Mouse (Mus musculus) forebrain, embryonic 16.5 days (tissue): ENCODE measurements around the gene Apold1. TPM values are rescaled to one million over a fixed set of nuclear protein-coding genes. Genes with fewer than 3 reads are reported as not detected.

ENCODE experiments used
- polyA plus RNA-seq: library from polyadenylated mRNA; unstranded; fragments of >200 nt; fragmentation: Nextera tagmentation; extraction: Ambion mirVana; gene quantifications from 2 replicates; pipeline ENCODE4 v1.2.1, GENCODE M21; 2015

Gene Apold1
- polyA plus RNA-seq, 1 experiment from 2014 or later = 4.2 TPM

Other genes with a start within 250 kb of the Apold1 start
- gene Dusp16, start 189.1 kb upstream of the Apold1 start, polyA plus RNA-seq = 7.0 and 9.7 TPM in 2 replicates
- 3.8 and 4.3 TPM in 2 replicates for gene Crebl2, start 151.6 kb upstream of the Apold1 start, polyA plus RNA-seq
- gene Gpr19, start 83.1 kb upstream of the Apold1 start, polyA plus RNA-seq = 44.4 and 48.9 TPM in 2 replicates
- gene Cdkn1b, start 61.3 kb upstream of the Apold1 start, polyA plus RNA-seq = 39.4 and 50.8 TPM in 2 replicates
- 90.4 and 96.9 TPM in 2 replicates for gene Ddx47, start 29.9 kb downstream of the Apold1 start, polyA plus RNA-seq
- gene Gprc5a, start 83.9 kb downstream of the Apold1 start, polyA plus RNA-seq = 0.37 and 0.81 TPM in 2 replicates
- gene Gprc5d, start 136.6 kb downstream of the Apold1 start, polyA plus RNA-seq = not detected in 2 replicates
- 93.7 and 103 TPM in 2 replicates for gene Fam234b, start 216.3 kb downstream of the Apold1 start, polyA plus RNA-seq
- gene Hebp1, start 216.3 kb downstream of the Apold1 start, polyA plus RNA-seq = 2.7 and 4.8 TPM in 2 replicates